Mouse (Mus musculus): Measurements from ENCODE around the gene Dhtkd1. TPM values are rescaled to one million over a fixed set of nuclear protein-coding genes. Genes with fewer than 3 reads are reported as not detected.

Gene Dhtkd1
- polyA plus RNA-seq, 1 experiment from 2014 or later: 2.8 TPM

DNA sequence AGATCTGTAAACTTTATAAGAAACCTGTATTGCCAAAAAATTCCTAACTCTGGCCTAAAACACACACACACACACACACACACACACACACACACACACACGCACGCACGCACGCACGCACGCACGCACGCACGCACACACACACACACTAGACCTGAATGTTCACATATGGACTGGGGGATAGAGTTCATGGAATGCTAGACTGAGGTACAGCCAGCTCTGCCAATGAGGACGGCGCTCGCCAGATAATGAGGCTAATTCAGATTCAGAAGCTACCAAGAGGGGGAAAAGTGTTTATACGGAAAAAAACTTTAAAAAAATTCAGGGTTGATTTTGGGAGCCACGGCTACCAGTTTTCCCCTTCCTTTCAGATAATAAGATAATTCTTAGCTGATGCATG, 2.7 kb downstream of the Dhtkd1 start:
- no peaks in the 10 kb centered on the region for H3K27me3 ChIP-seq (ENCODE audit: control insufficient read depth, insufficient read depth, low read length)
- WGBS: 89% methylated on average over 14 of the region's 14 CpGs
- no peaks in the 10 kb centered on the region for H3K4me1 ChIP-seq (ENCODE audit: control insufficient read depth, insufficient read depth, low read length)
- H3K4me3 ChIP-seq (ENCODE audit: low read depth, low read length): no peak overlapping the region
- H3K4me2 ChIP-seq (ENCODE audit: low read depth): no peak overlapping the region
- DNase-seq (ENCODE audit: low spot score): no peak
- H3K9ac ChIP-seq (ENCODE audit: low read length): no peak overlapping the region
- no peaks in the 10 kb centered on the region for H3K9me3 ChIP-seq (ENCODE audit: control insufficient read depth, low read length)
- no peaks in the 10 kb centered on the region for H3K36me3 ChIP-seq (ENCODE audit: control insufficient read depth, insufficient read depth, low read length)
- H3K27ac ChIP-seq (ENCODE audit: low read depth, low read length): no peak overlapping the region
- no peak for ATAC-seq (ENCODE audit: insufficient read depth, low FRiP score, low TSS enrichment)

- no peak overlapping the region for H3K4me2 ChIP-seq (ENCODE audit: low read depth)
- H3K4me1 ChIP-seq (ENCODE audit: control insufficient read depth, insufficient read depth, low read length): no peaks in the 10 kb centered on the region
- no peaks in the 10 kb centered on the region for H3K36me3 ChIP-seq (ENCODE audit: control insufficient read depth, insufficient read depth, low read length)
- H3K9me3 ChIP-seq (ENCODE audit: control insufficient read depth, low read length): no peaks in the 10 kb centered on the region
- DNase-seq (ENCODE audit: low spot score) (no peak), ATAC-seq (ENCODE audit: insufficient read depth, low FRiP score, low TSS enrichment) (no peak)
- no peaks in the 10 kb centered on the region for H3K27me3 ChIP-seq (ENCODE audit: control insufficient read depth, insufficient read depth, low read length)
- H3K4me3 ChIP-seq (ENCODE audit: low read depth, low read length): no peak overlapping the region
- no peak overlapping the region for H3K27ac ChIP-seq (ENCODE audit: low read depth, low read length)
- WGBS: 91% methylated on average over 3 of the region's 3 CpGs
- H3K9ac ChIP-seq (ENCODE audit: low read length): no peak overlapping the region
Observed at GRCm38 (mm10) chr2:5939319-5939718, 3.3 kb downstream of the Dhtkd1 start.

DNA sequence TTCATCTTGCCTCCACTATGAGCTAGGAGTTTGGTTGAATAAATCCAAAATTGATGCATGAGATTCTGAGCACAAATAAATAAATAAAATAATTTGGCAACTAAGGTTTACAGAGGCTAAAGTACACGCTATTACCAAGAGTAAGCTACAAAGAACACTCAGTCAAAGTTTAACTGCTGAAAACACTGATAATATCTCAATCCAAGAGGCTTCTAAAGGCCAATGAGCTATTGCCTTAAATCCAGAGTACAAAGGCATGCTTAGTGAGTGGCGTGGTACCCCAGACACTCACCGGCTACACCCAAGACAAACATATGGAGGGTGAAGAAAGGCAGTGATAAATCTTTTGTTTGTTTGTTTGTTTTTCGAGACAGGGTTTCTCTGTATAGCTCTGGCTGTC, 6.0 kb downstream of the Dhtkd1 start:
- Histone ChIP-seq H3K27me3 (ENCODE audit: control insufficient read depth, insufficient read depth, low read length) (no peaks in the 10 kb centered on the region), H3K4me2 (ENCODE audit: low read depth) (no peak overlapping the region), H3K4me1 (ENCODE audit: control insufficient read depth, insufficient read depth, low read length) (no peaks in the 10 kb centered on the region), H3K27ac (ENCODE audit: low read depth, low read length) (no peak overlapping the region), H3K9me3 (ENCODE audit: control insufficient read depth, low read length) (no peaks in the 10 kb centered on the region), H3K4me3 (ENCODE audit: low read depth, low read length) (no peak overlapping the region), H3K9ac (ENCODE audit: low read length) (no peak overlapping the region), H3K36me3 (ENCODE audit: control insufficient read depth, insufficient read depth, low read length) (no peaks in the 10 kb centered on the region)
- WGBS: 83% methylated on average over 4 of the region's 4 CpGs
- ATAC-seq (ENCODE audit: insufficient read depth, low FRiP score, low TSS enrichment) (no peak), DNase-seq (ENCODE audit: low spot score) (no peak)

DNA sequence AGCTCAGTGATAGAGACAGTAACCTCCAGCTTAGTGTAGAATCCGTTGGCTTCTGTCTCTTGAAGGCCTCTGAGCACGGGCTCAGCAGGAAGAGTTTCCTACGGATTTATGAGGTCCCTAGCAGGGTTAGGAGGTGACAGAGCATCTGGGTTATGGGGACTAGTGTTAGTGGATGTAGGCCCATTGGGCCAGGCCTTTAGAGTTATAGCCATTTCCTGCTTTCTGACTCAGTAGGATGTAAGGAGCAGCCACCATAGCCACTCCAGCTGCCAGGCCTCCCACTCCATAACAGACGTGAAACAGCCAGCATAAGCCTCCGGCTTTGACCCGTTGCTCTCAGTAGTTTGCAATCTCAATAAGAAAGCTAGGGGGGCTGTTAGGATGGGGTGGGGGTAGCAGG, 6.5 kb downstream of the Dhtkd1 start:
- Histone ChIP-seq H3K9ac (ENCODE audit: low read length) (no peak overlapping the region), H3K9me3 (ENCODE audit: control insufficient read depth, low read length) (no peaks in the 10 kb centered on the region), H3K4me3 (ENCODE audit: low read depth, low read length) (no peak overlapping the region), H3K4me1 (ENCODE audit: control insufficient read depth, insufficient read depth, low read length) (no peaks in the 10 kb centered on the region), H3K4me2 (ENCODE audit: low read depth) (no peak overlapping the region), H3K36me3 (ENCODE audit: control insufficient read depth, insufficient read depth, low read length) (no peaks in the 10 kb centered on the region), H3K27me3 (ENCODE audit: control insufficient read depth, insufficient read depth, low read length) (no peaks in the 10 kb centered on the region), H3K27ac (ENCODE audit: low read depth, low read length) (no peak overlapping the region)
- no peak for ATAC-seq (ENCODE audit: insufficient read depth, low FRiP score, low TSS enrichment)
- DNase-seq (ENCODE audit: low spot score): no peak
- 65% methylated on average over 6 of the region's 6 CpGs for WGBS

DNA sequence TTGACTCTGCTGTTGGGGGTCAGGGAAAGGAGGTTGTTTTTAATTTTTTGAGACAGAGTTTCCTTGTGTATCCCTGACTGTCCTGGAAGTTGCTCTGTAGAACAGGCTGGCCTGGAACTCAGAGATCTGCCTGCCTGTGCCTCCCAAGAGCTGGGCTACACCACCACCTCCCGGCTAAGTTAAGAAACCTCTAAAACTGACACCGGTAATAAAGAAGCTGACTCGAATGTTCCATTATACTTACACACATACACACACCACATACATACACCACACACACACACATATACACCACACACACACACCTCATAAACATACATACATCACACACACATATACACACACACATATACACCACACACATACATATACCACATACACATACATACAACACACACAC, 7.7 kb downstream of the Dhtkd1 start:
- no peak for ATAC-seq (ENCODE audit: insufficient read depth, low FRiP score, low TSS enrichment)
- no peak overlapping the region for H3K9ac ChIP-seq (ENCODE audit: low read length)
- H3K27me3 ChIP-seq (ENCODE audit: control insufficient read depth, insufficient read depth, low read length): no peaks in the 10 kb centered on the region
- no peaks in the 10 kb centered on the region for H3K4me1 ChIP-seq (ENCODE audit: control insufficient read depth, insufficient read depth, low read length)
- no peak for DNase-seq (ENCODE audit: low spot score)
- 92% methylated on average over 3 of the region's 3 CpGs for WGBS
- no peaks in the 10 kb centered on the region for H3K9me3 ChIP-seq (ENCODE audit: control insufficient read depth, low read length)
- H3K4me2 ChIP-seq (ENCODE audit: low read depth): no peak overlapping the region
- H3K27ac ChIP-seq (ENCODE audit: low read depth, low read length): no peak overlapping the region
- H3K36me3 ChIP-seq (ENCODE audit: control insufficient read depth, insufficient read depth, low read length): no peaks in the 10 kb centered on the region
- H3K4me3 ChIP-seq (ENCODE audit: low read depth, low read length): no peak overlapping the region

DNA sequence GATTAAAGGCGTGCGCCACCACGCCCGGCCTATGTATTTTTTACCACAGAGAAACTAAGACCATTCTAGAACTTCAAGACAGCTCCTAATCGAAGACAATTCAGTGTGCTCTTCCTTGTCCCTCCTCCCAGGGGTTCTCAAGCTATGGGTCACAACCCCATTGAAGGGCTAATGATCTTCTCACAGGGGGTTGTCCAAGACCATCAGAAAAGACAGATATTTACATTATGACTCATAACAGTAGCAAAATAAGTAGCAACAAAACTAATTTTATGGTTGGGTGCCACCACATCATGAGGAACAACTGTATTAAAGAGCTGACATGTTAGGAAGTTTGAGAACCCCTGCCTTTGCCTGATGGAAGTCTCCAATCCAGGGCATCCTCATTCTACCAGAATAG, 10.7 kb downstream of the Dhtkd1 start:
- 97% methylated on average over 5 of the region's 5 CpGs for WGBS
- DNase-seq (ENCODE audit: low spot score): no peak
- Histone ChIP-seq H3K4me3 (ENCODE audit: low read depth, low read length) (no peak overlapping the region), H3K27ac (ENCODE audit: low read depth, low read length) (no peak overlapping the region), H3K36me3 (ENCODE audit: control insufficient read depth, insufficient read depth, low read length) (no peaks in the 10 kb centered on the region), H3K9ac (ENCODE audit: low read length) (no peak overlapping the region), H3K27me3 (ENCODE audit: control insufficient read depth, insufficient read depth, low read length) (no peaks in the 10 kb centered on the region), H3K9me3 (ENCODE audit: control insufficient read depth, low read length) (no peaks in the 10 kb centered on the region), H3K4me1 (ENCODE audit: control insufficient read depth, insufficient read depth, low read length) (no peaks in the 10 kb centered on the region), H3K4me2 (ENCODE audit: low read depth) (no peak overlapping the region)
- no peak for ATAC-seq (ENCODE audit: insufficient read depth, low FRiP score, low TSS enrichment)

DNA sequence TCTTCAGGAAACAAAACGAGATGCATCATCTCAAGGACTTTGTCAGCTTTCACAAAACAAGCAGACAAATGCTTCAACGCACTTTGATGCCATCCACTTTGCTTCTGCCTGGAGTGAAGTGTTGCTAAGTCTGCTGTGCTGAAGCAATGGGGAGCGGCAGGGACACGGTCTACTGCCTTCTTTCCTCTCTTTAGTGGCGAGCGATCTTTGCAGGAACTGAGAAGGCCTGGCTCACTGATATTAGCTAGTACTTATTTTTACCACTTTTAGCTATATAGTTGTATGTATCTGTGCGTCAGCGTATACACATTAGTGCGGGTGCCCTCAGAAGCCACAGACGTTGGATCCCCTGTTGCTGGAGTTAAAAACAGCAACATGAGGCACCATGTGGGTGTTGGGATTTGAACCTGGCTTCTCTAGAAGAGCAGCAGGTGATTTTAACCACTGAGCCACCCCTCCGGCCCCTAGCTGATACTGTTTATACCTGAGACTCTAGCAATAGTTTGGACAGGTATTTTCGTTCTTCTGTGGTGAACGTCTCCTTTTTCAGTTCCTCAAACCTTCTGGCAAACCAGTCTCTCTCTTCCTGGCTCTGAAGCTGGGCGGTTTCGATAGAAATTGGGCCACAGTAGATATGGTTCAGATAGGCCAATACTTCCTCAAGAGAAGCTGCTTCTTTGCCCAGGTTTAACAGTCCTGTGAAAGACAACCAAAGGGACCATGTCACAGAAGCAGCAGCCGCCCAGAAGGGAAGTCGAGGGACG, 12.1 kb downstream of the Dhtkd1 start:
- no peak overlapping the region for H3K27ac ChIP-seq (ENCODE audit: low read depth, low read length)
- DNase-seq (ENCODE audit: low spot score): no peak
- H3K36me3 ChIP-seq (ENCODE audit: control insufficient read depth, insufficient read depth, low read length): no peaks in the 10 kb centered on the region
- 92% methylated on average over 18 of the region's 18 CpGs for WGBS
- no peaks in the 10 kb centered on the region for H3K9me3 ChIP-seq (ENCODE audit: control insufficient read depth, low read length)
- no peaks in the 10 kb centered on the region for H3K4me1 ChIP-seq (ENCODE audit: control insufficient read depth, insufficient read depth, low read length)
- H3K9ac ChIP-seq (ENCODE audit: low read length): no peak overlapping the region
- no peak overlapping the region for H3K4me2 ChIP-seq (ENCODE audit: low read depth)
- no peak for ATAC-seq (ENCODE audit: insufficient read depth, low FRiP score, low TSS enrichment)
- no peak overlapping the region for H3K4me3 ChIP-seq (ENCODE audit: low read depth, low read length)
- H3K27me3 ChIP-seq (ENCODE audit: control insufficient read depth, insufficient read depth, low read length): no peaks in the 10 kb centered on the region

DNA sequence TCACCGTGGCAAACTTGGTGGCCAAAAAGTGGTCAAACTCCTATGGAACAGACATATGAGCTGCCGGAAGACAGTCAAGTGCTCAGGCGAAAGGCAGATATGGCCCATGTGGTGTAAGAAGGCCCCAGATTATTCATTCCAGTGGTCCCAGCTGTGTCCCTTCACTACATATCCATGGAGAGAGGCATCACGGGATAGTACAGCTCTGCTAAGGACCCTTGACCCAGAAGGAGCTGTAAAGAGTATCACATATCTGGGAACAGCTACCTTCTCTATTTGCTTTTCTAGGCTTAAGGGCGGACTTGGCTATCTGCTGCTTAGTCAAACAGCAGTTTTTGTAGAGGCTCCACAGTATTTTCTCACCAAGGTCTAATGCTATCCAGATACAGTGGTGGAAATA, 12.8 kb downstream of the Dhtkd1 start:
- Histone ChIP-seq H3K36me3 (ENCODE audit: control insufficient read depth, insufficient read depth, low read length) (no peaks in the 10 kb centered on the region), H3K4me3 (ENCODE audit: low read depth, low read length) (no peak overlapping the region), H3K4me2 (ENCODE audit: low read depth) (no peak overlapping the region), H3K27me3 (ENCODE audit: control insufficient read depth, insufficient read depth, low read length) (no peaks in the 10 kb centered on the region), H3K4me1 (ENCODE audit: control insufficient read depth, insufficient read depth, low read length) (no peaks in the 10 kb centered on the region), H3K9ac (ENCODE audit: low read length) (no peak overlapping the region), H3K9me3 (ENCODE audit: control insufficient read depth, low read length) (no peaks in the 10 kb centered on the region), H3K27ac (ENCODE audit: low read depth, low read length) (no peak overlapping the region)
- ATAC-seq (ENCODE audit: insufficient read depth, low FRiP score, low TSS enrichment) (no peak), DNase-seq (ENCODE audit: low spot score) (no peak)
- 93% methylated on average over 5 of the region's 5 CpGs for WGBS

GRCm38 (mm10) chr2:5927481-5927880, 15.1 kb downstream of the Dhtkd1 start:
- Histone ChIP-seq H3K27me3 (ENCODE audit: control insufficient read depth, insufficient read depth, low read length) (no peaks in the 10 kb centered on the region), H3K4me2 (ENCODE audit: low read depth) (no peak overlapping the region), H3K9ac (ENCODE audit: low read length) (no peak overlapping the region), H3K4me1 (ENCODE audit: control insufficient read depth, insufficient read depth, low read length) (no peaks in the 10 kb centered on the region), H3K4me3 (ENCODE audit: low read depth, low read length) (no peak overlapping the region), H3K9me3 (ENCODE audit: control insufficient read depth, low read length) (no peaks in the 10 kb centered on the region), H3K36me3 (ENCODE audit: control insufficient read depth, insufficient read depth, low read length) (no peaks in the 10 kb centered on the region), H3K27ac (ENCODE audit: low read depth, low read length) (no peak overlapping the region)
- WGBS: 92% methylated on average over 5 of the region's 5 CpGs
- no peak for DNase-seq (ENCODE audit: low spot score)
- ATAC-seq (ENCODE audit: insufficient read depth, low FRiP score, low TSS enrichment): no peak

Measured in neural tube, embryonic 11.5 days (tissue).